Mouse (Mus musculus) MEL (cell line): ENCODE measurements at regions not wholly inside any gene's neighbourhood (a gene's known extent, or its start where the extent isn't known, plus 50 kb on each side); places are given as distances from the start of the nearest gene placed in this dataset.

Experiments
- DNase-seq: peaks from one replicate; pipeline ENCODE4 v3.0.0; 2011; ENCODE audit warnings: low read depth, low spot score
- H3K27ac ChIP-seq: 2 replicates; pipeline ENCODE4 v1.5.1; 2012; ENCODE audit warnings: low read depth, mild to moderate bottlenecking, control low read depth, low read length, moderate library complexity; ENCODE audit not compliant: control insufficient read depth
- H3K27me3 ChIP-seq, 2 experiments: fragments of 150-350 bp in 1 of 2; sonication (generic) in 1 of 2; 2 replicates each; pipeline ENCODE4 v1.6.1; 2012; ENCODE audit warnings: low read length in 2 of 2, mild to moderate bottlenecking in 2 of 2, improper control_type of control experiment in 1 of 2, moderate library complexity in 1 of 2; ENCODE audit not compliant: insufficient read depth in 2 of 2, control insufficient read depth in 1 of 2
- H3K36me3 ChIP-seq, 2 experiments: 2 replicates each; pipeline ENCODE4 v1.6.1; 2012 to 2014; ENCODE audit warnings: low read length in 2 of 2, improper control_type of control experiment in 1 of 2, inconsistent platforms in 1 of 2, mild to moderate bottlenecking in 1 of 2; ENCODE audit not compliant: insufficient read depth in 2 of 2, control insufficient read depth in 1 of 2
- H3K4me1 ChIP-seq, 2 experiments: fragments of 150-350 bp in 1 of 2; sonication (generic) in 1 of 2; 2 replicates each; pipeline ENCODE4 v1.6.1; 2012; ENCODE audit warnings: low read length in 2 of 2, improper control_type of control experiment in 1 of 2, mild to moderate bottlenecking in 1 of 2; ENCODE audit not compliant: insufficient read depth in 2 of 2, control insufficient read depth in 1 of 2
- H3K4me3 ChIP-seq, 2 experiments: fragments of 150-350 bp in 1 of 2; sonication (generic) in 1 of 2; 2 replicates each; pipeline ENCODE4 v1.5.1; 2012; ENCODE audit warnings: low read depth in 2 of 2, low read length in 2 of 2, mild to moderate bottlenecking in 2 of 2, moderate library complexity in 2 of 2, control low read depth in 1 of 2, improper control_type of control experiment in 1 of 2; ENCODE audit not compliant: control insufficient read depth in 1 of 2, insufficient read depth in 1 of 2
- H3K79me2 ChIP-seq: 2 replicates; pipeline ENCODE4 v1.6.1; 2012; ENCODE audit warnings: mild to moderate bottlenecking, low read length, moderate library complexity; ENCODE audit not compliant: control insufficient read depth, poor library complexity, insufficient read depth
- H3K9ac ChIP-seq: 2 replicates; pipeline ENCODE4 v1.6.1; 2012; ENCODE audit warnings: low read depth, mild to moderate bottlenecking, control low read depth, low read length, moderate library complexity; ENCODE audit not compliant: control insufficient read depth, poor library complexity, severe bottlenecking
- H3K9me3 ChIP-seq: fragments of 150-350 bp; sonication (generic); replicated peaks from 2 replicates; pipeline ENCODE4 v1.6.1; 2012; ENCODE audit warnings: mild to moderate bottlenecking, low read length, improper control_type of control experiment, moderate library complexity; ENCODE audit not compliant: insufficient read depth
- CHD1 ChIP-seq: IDR thresholded peaks from 2 replicates; pipeline ENCODE4 v1.6.1; 2012; ENCODE audit warnings: low read depth, mild to moderate bottlenecking, inconsistent platforms, low read length, improper control_type of control experiment
- CTCF ChIP-seq, 3 experiments: IDR thresholded peaks in 2 of 3; conservative IDR thresholded peaks in 1 of 3; 2 replicates each; pipeline ENCODE4 v1.5.1; 2011 to 2012; ENCODE audit warnings: low read length in 3 of 3, low read depth in 2 of 3, mild to moderate bottlenecking in 2 of 3, improper control_type of control experiment in 1 of 3, inconsistent platforms in 1 of 3, mixed read lengths in 1 of 3, moderate library complexity in 1 of 3; ENCODE audit not compliant: control insufficient read depth in 1 of 3, insufficient read depth in 1 of 3, poor library complexity in 1 of 3, severe bottlenecking in 1 of 3
- E2F4 ChIP-seq: IDR thresholded peaks from 2 replicates; pipeline ENCODE4 v1.6.1; 2011; ENCODE audit warnings: low read depth, low read length, improper control_type of control experiment, borderline replicate concordance
- GABPA ChIP-seq: IDR thresholded peaks from 2 replicates; pipeline ENCODE4 v1.6.1; 2012; ENCODE audit warnings: low read depth, mild to moderate bottlenecking, inconsistent platforms, low read length, improper control_type of control experiment, moderate library complexity
- GATA1 ChIP-seq: IDR thresholded peaks from 2 replicates; pipeline ENCODE4 v1.6.1; 2011; ENCODE audit warnings: low read depth, low read length, improper control_type of control experiment
- HCFC1 ChIP-seq: IDR thresholded peaks from 2 replicates; pipeline ENCODE4 v1.6.1; 2012; ENCODE audit warnings: low read depth, mild to moderate bottlenecking, inconsistent platforms, low read length, improper control_type of control experiment, moderate library complexity
- KAT2A ChIP-seq: conservative IDR thresholded peaks from 2 replicates; pipeline ENCODE4 v1.6.1; 2012; ENCODE audit warnings: low read depth, low read length, improper control_type of control experiment, inconsistent platforms
- MAX ChIP-seq: IDR thresholded peaks from 2 replicates; pipeline ENCODE4 v1.6.1; 2011; ENCODE audit warnings: low read length, improper control_type of control experiment
- MEF2A ChIP-seq: IDR thresholded peaks from 2 replicates; pipeline ENCODE4 v1.6.1; 2014; ENCODE audit warnings: low read depth, mild to moderate bottlenecking, inconsistent platforms, low read length, improper control_type of control experiment; ENCODE audit not compliant: poor library complexity, insufficient replicate concordance, severe bottlenecking; ENCODE audit errors: extremely low read depth
- MXI1 ChIP-seq: IDR thresholded peaks from 2 replicates; pipeline ENCODE4 v1.6.1; 2011; ENCODE audit warnings: mild to moderate bottlenecking, low read depth, low read length, improper control_type of control experiment
- MYC ChIP-seq: IDR thresholded peaks from 2 replicates; pipeline ENCODE4 v1.6.1; 2011; ENCODE audit warnings: low read depth, mild to moderate bottlenecking, low read length, improper control_type of control experiment, moderate library complexity
- POLR2A ChIP-seq, 2 experiments: IDR thresholded peaks; 2 replicates each; pipeline ENCODE4 v1.6.1; 2011 to 2012; ENCODE audit warnings: low read length in 2 of 2, mild to moderate bottlenecking in 2 of 2, control low read depth in 1 of 2, improper control_type of control experiment in 1 of 2, low read depth in 1 of 2, moderate library complexity in 1 of 2; ENCODE audit not compliant: control insufficient read depth in 1 of 2, insufficient read depth in 1 of 2, poor library complexity in 1 of 2
- POLR2AphosphoS5 ChIP-seq: IDR thresholded peaks from 2 replicates; pipeline ENCODE4 v1.6.1; 2012; ENCODE audit warnings: low read depth, borderline replicate concordance, mild to moderate bottlenecking, inconsistent platforms, low read length, moderate library complexity, mixed read lengths
- RAD21 ChIP-seq: IDR thresholded peaks from 2 replicates; pipeline ENCODE4 v1.6.1; 2011; ENCODE audit warnings: mild to moderate bottlenecking, low read depth, low read length, improper control_type of control experiment
- SMC3 ChIP-seq: IDR thresholded peaks from 2 replicates; pipeline ENCODE4 v1.6.1; 2011; ENCODE audit warnings: low read depth, low read length, improper control_type of control experiment
- TBP ChIP-seq: IDR thresholded peaks from 2 replicates; pipeline ENCODE4 v1.8.0; 2011; ENCODE audit warnings: low read depth, low read length, improper control_type of control experiment
- TCF12 ChIP-seq: IDR thresholded peaks from 2 replicates; pipeline ENCODE4 v1.6.1; 2014; ENCODE audit warnings: low read depth, mild to moderate bottlenecking, inconsistent platforms, low read length, improper control_type of control experiment, moderate library complexity
- USF1 ChIP-seq: IDR thresholded peaks from 2 replicates; pipeline ENCODE4 v1.6.1; 2014; ENCODE audit warnings: low read depth, mild to moderate bottlenecking, inconsistent platforms, low read length, improper control_type of control experiment, moderate library complexity
- ZC3H11A ChIP-seq: IDR thresholded peaks from 2 replicates; pipeline ENCODE4 v1.6.1; 2012; ENCODE audit warnings: low read depth, mild to moderate bottlenecking, inconsistent platforms, low read length, improper control_type of control experiment
- ZKSCAN1 ChIP-seq: IDR thresholded peaks from 2 replicates; pipeline ENCODE4 v1.6.1; 2012; ENCODE audit warnings: low read depth, mild to moderate bottlenecking, inconsistent platforms, low read length, improper control_type of control experiment, moderate library complexity
- ZNF384 ChIP-seq: IDR thresholded peaks from 2 replicates; pipeline ENCODE4 v1.6.1; 2012; ENCODE audit warnings: low read depth, mild to moderate bottlenecking, inconsistent platforms, low read length, improper control_type of control experiment

DNA sequence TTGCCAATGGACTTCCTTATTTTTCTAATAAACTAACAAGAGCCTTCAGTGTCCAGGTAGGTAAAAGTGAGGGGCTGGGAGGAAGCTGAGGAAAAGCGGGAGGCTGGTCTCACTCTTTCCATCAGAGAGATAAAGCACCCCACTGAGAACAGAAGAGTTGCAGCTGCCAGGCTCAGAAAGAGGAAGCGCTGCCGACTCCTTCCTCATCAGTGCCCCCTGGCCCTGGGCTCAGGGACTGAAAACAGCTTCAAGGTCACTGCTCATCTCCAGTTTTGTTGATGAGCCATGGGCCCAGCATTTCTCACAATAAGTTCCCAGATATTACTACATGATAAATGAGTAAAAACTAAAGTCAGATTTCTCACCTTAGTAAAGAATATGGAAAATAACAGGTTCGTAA lies 57.4 kb upstream of the Frmd6 start:
- no peaks in the 10 kb centered on the region for H3K79me2 ChIP-seq
- no peaks in the 10 kb centered on the region for H3K36me3 ChIP-seq
- TF ChIP-seq ZC3H11A (no peak), TBP (peak; percentile 80), GATA1 (no peak), MAX (no peak), CTCF (IDR thresholded peaks at IDR 0.05 in 2 of 3, conservative IDR thresholded peaks at IDR 0.05 in 1 of 3; ENCODE audit: control insufficient read depth in 1 of 3, insufficient read depth in 1 of 3, low read depth in 2 of 3, low read length in 3 of 3, poor library complexity in 1 of 3, severe bottlenecking in 1 of 3) (peak in 2 of 3 experiments; percentile 8 to 27; a peak in 3 of 6 replicates), SMC3 (peak; percentile 23; the same call in 1 of the 2 replicates)
- no peaks in the 10 kb centered on the region for H3K4me1 ChIP-seq
- no peak overlapping the region for H3K9ac ChIP-seq
- H3K4me3 ChIP-seq = no peak overlapping the region
- no peaks in the 10 kb centered on the region for H3K27me3 ChIP-seq
- no peaks in the 10 kb centered on the region for H3K9me3 ChIP-seq
- H3K27ac ChIP-seq = no peak overlapping the region
- DNase-seq = peak; percentile 45

DNA sequence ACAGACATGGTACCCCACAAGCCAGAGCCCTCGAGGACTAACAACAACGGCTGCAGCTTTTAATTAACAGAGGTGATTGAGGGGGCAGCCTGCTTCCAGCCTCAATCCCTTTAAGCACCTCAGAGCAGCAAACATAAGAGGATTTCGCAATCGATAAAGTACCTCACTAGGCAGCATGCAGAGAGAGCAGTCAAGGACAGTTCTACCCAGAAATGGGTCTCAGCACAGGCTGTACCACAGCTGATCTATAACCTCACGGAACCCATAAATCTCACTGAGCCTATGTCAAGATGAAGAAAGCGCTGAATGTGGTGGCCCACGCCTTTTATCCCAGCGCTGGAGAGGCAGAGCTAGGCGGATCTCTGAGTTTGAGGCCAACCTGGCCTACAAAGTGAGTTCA lies 56.6 kb upstream of the Frmd6 start:
- Histone ChIP-seq H3K9me3 (no peaks in the 10 kb centered on the region), H3K4me3 (no peak overlapping the region), H3K79me2 (no peaks in the 10 kb centered on the region), H3K36me3 (no peaks in the 10 kb centered on the region), H3K4me1 (no peaks in the 10 kb centered on the region), H3K27ac (no peak overlapping the region), H3K9ac (no peak overlapping the region), H3K27me3 (no peaks in the 10 kb centered on the region)
- TF ChIP-seq E2F4 = no peak
- TF ChIP-seq GABPA = no peak
- TF ChIP-seq ZNF384 = no peak
- no peak for TF ChIP-seq MXI1
- no peak for TF ChIP-seq RAD21
- TF ChIP-seq MYC = no peak
- no peak for TF ChIP-seq POLR2A (IDR thresholded peaks at IDR 0.05; ENCODE audit: control insufficient read depth in 1 of 2, insufficient read depth in 1 of 2, low read depth in 1 of 2, low read length in 2 of 2, poor library complexity in 1 of 2)
- no peak for TF ChIP-seq TCF12
- no peak for TF ChIP-seq USF1
- no peak for TF ChIP-seq HCFC1
- TF ChIP-seq KAT2A = no peak
- TF ChIP-seq MEF2A = no peak
- no peak for TF ChIP-seq SMC3
- TF ChIP-seq POLR2AphosphoS5 = no peak
- no peak for TF ChIP-seq ZKSCAN1
- no peak for TF ChIP-seq CHD1
- no peak for DNase-seq
